Mouse (Mus musculus): ENCODE measurements around the gene Mecp2. TPM values are rescaled to one million over a fixed set of nuclear protein-coding genes. Genes with fewer than 3 reads are reported as not detected.
"Not testable (repeated sequence)": the region's sequence is repeated elsewhere in the genome, so short reads cannot be mapped to it uniquely, and the experiment has no call there.

Gene Mecp2
- polyA plus RNA-seq (2015; fragmentation: Nextera tagmentation; extraction: Ambion mirVana), result 7.9 and 8.5 TPM in 2 replicates

GRCm38 (mm10) chrX:74135263-74135662, at the start of gene Mecp2:
Mecp2 (minus strand) TSS chrX:74135363.
- H3K27ac ChIP-seq (ENCODE audit: low read depth, low read length); ATAC-seq; H3K4me1 ChIP-seq (replicated peaks; ENCODE audit: control insufficient read depth, insufficient read depth, low read length); H3K9ac ChIP-seq (ENCODE audit: low read depth, low read length); H3K27me3 ChIP-seq (replicated peaks; ENCODE audit: control insufficient read depth, insufficient read depth, low read length); H3K4me2 ChIP-seq (replicated peaks; ENCODE audit: low read depth); H3K36me3 ChIP-seq (ENCODE audit: control insufficient read depth, insufficient read depth); H3K9me3 ChIP-seq (ENCODE audit: control insufficient read depth); H3K4me3 ChIP-seq (ENCODE audit: low read depth, low read length): not testable (repeated sequence)
- WGBS, result 23% methylated on average over 1 of the region's 1 CpGs

GRCm38 (mm10) chrX:74176959-74177358, 41.8 kb upstream of the Mecp2 start, which contains the start of gene Tktl1:
Tktl1 (plus strand) TSS chrX:74177259.
- H3K9me3 ChIP-seq (ENCODE audit: control insufficient read depth), result no peaks in the 10 kb centered on the region
- 89% methylated on average over 17 of the region's 17 CpGs for WGBS

GRCm38 (mm10) chrX:74167738-74168137, 32.6 kb upstream of the Mecp2 start, which contains the start of gene Tex28:
Tex28 (minus strand) TSS chrX:74167838.
- no peak for ATAC-seq

More at GRCm38 (mm10) chrX:74176959-74177358, 41.8 kb upstream of the Mecp2 start, which contains the start of gene Tktl1:
- Histone ChIP-seq H3K9ac (ENCODE audit: low read depth, low read length) (no peak within 1 kb of the TSS), H3K27me3 (replicated peaks; ENCODE audit: control insufficient read depth, insufficient read depth, low read length) (no peaks in the 10 kb centered on the region), H3K4me3 (ENCODE audit: low read depth, low read length) (no peak within 1 kb of the TSS), H3K4me1 (replicated peaks; ENCODE audit: control insufficient read depth, insufficient read depth, low read length) (no peaks in the 10 kb centered on the region), H3K36me3 (ENCODE audit: control insufficient read depth, insufficient read depth) (no peaks in the 10 kb centered on the region), H3K4me2 (replicated peaks; ENCODE audit: low read depth) (no peak within 1 kb of the TSS), H3K27ac (ENCODE audit: low read depth, low read length) (no peak within 1 kb of the TSS)
- ATAC-seq, result no peak
- TF ChIP-seq CTCF (IDR thresholded peaks at IDR 0.05; ENCODE audit: low read depth), result no peak

GRCm38 (mm10) chrX:74127164-74127563, 8.0 kb downstream of the Mecp2 start, which contains the start of gene Opn1mw:
Opn1mw (plus strand) TSS chrX:74127464.
- no peaks in the 10 kb centered on the region for H3K9me3 ChIP-seq (ENCODE audit: control insufficient read depth)
- no peaks in the 10 kb centered on the region for H3K36me3 ChIP-seq (ENCODE audit: control insufficient read depth, insufficient read depth)
- H3K9ac ChIP-seq (ENCODE audit: low read depth, low read length), result no peak within 1 kb of the TSS
- no peaks in the 10 kb centered on the region for H3K4me1 ChIP-seq (replicated peaks; ENCODE audit: control insufficient read depth, insufficient read depth, low read length)
- no peak for ATAC-seq
- TF ChIP-seq CTCF (IDR thresholded peaks at IDR 0.05; ENCODE audit: low read depth), result no peak
- no peak within 1 kb of the TSS for H3K4me2 ChIP-seq (replicated peaks; ENCODE audit: low read depth)
- no peak within 1 kb of the TSS for H3K27ac ChIP-seq (ENCODE audit: low read depth, low read length)
- no peak within 1 kb of the TSS for H3K4me3 ChIP-seq (ENCODE audit: low read depth, low read length)
- no peaks in the 10 kb centered on the region for H3K27me3 ChIP-seq (replicated peaks; ENCODE audit: control insufficient read depth, insufficient read depth, low read length)

More at GRCm38 (mm10) chrX:74167738-74168137, 32.6 kb upstream of the Mecp2 start, which contains the start of gene Tex28:
- no peaks in the 10 kb centered on the region for H3K4me1 ChIP-seq (replicated peaks; ENCODE audit: control insufficient read depth, insufficient read depth, low read length)
- H3K27me3 ChIP-seq (replicated peaks; ENCODE audit: control insufficient read depth, insufficient read depth, low read length), result no peaks in the 10 kb centered on the region
- 84% methylated on average over 1 of the region's 1 CpGs for WGBS
- H3K9ac ChIP-seq (ENCODE audit: low read depth, low read length), result no peak within 1 kb of the TSS
- no peak within 1 kb of the TSS for H3K4me2 ChIP-seq (replicated peaks; ENCODE audit: low read depth)
- no peak within 1 kb of the TSS for H3K4me3 ChIP-seq (ENCODE audit: low read depth, low read length)
- TF ChIP-seq CTCF (IDR thresholded peaks at IDR 0.05; ENCODE audit: low read depth), result no peak
- no peak within 1 kb of the TSS for H3K27ac ChIP-seq (ENCODE audit: low read depth, low read length)
- no peaks in the 10 kb centered on the region for H3K9me3 ChIP-seq (ENCODE audit: control insufficient read depth)
- H3K36me3 ChIP-seq (ENCODE audit: control insufficient read depth, insufficient read depth), result no peaks in the 10 kb centered on the region

GRCm38 (mm10) chrX:74124975-74125374, 10.2 kb downstream of the Mecp2 start:
- 47% methylated on average over 2 of the region's 2 CpGs for WGBS
- H3K4me1 ChIP-seq (replicated peaks; ENCODE audit: control insufficient read depth, insufficient read depth, low read length), result no peaks in the 10 kb centered on the region
- H3K36me3 ChIP-seq (ENCODE audit: control insufficient read depth, insufficient read depth), result no peaks in the 10 kb centered on the region
- no peak overlapping the region for H3K4me2 ChIP-seq (replicated peaks; ENCODE audit: low read depth)
- H3K27me3 ChIP-seq (replicated peaks; ENCODE audit: control insufficient read depth, insufficient read depth, low read length), result no peaks in the 10 kb centered on the region
- ATAC-seq, result no peak
- no peak overlapping the region for H3K9ac ChIP-seq (ENCODE audit: low read depth, low read length)
- H3K27ac ChIP-seq (ENCODE audit: low read depth, low read length), result no peak overlapping the region
- TF ChIP-seq CTCF (IDR thresholded peaks at IDR 0.05; ENCODE audit: low read depth), result peak; percentile 49
- no peak overlapping the region for H3K4me3 ChIP-seq (ENCODE audit: low read depth, low read length)
- H3K9me3 ChIP-seq (ENCODE audit: control insufficient read depth), result no peaks in the 10 kb centered on the region

GRCm38 (mm10) chrX:74115511-74115910, 19.7 kb downstream of the Mecp2 start:
- H3K9me3 ChIP-seq (ENCODE audit: control insufficient read depth), result no peaks in the 10 kb centered on the region
- peak; percentile 82 for ATAC-seq
- no peaks in the 10 kb centered on the region for H3K27me3 ChIP-seq (replicated peaks; ENCODE audit: control insufficient read depth, insufficient read depth, low read length)
- H3K27ac ChIP-seq (ENCODE audit: low read depth, low read length), result no peak overlapping the region
- 20% methylated on average over 10 of the region's 10 CpGs for WGBS
- peak overlapping the region; percentile 43 for H3K4me2 ChIP-seq (replicated peaks; ENCODE audit: low read depth)
- no peak overlapping the region for H3K4me3 ChIP-seq (ENCODE audit: low read depth, low read length)
- H3K36me3 ChIP-seq (ENCODE audit: control insufficient read depth, insufficient read depth), result no peaks in the 10 kb centered on the region
- peak; percentile 76 for TF ChIP-seq CTCF (IDR thresholded peaks at IDR 0.05; ENCODE audit: low read depth)
- H3K4me1 ChIP-seq (replicated peaks; ENCODE audit: control insufficient read depth, insufficient read depth, low read length), result no peaks in the 10 kb centered on the region
- H3K9ac ChIP-seq (ENCODE audit: low read depth, low read length), result no peak overlapping the region

- H3K4me1 ChIP-seq (replicated peaks; ENCODE audit: control insufficient read depth, insufficient read depth, low read length), result no peaks in the 10 kb centered on the region
- no peaks in the 10 kb centered on the region for H3K9me3 ChIP-seq (ENCODE audit: control insufficient read depth)
- H3K4me2 ChIP-seq (replicated peaks; ENCODE audit: low read depth), result no peak overlapping the region
- H3K27me3 ChIP-seq (replicated peaks; ENCODE audit: control insufficient read depth, insufficient read depth, low read length), result no peaks in the 10 kb centered on the region
- H3K9ac ChIP-seq (ENCODE audit: low read depth, low read length), result no peak overlapping the region
- no peak for ATAC-seq
- H3K36me3 ChIP-seq (ENCODE audit: control insufficient read depth, insufficient read depth), result no peaks in the 10 kb centered on the region
- no peak overlapping the region for H3K27ac ChIP-seq (ENCODE audit: low read depth, low read length)
- no peak for TF ChIP-seq CTCF (IDR thresholded peaks at IDR 0.05; ENCODE audit: low read depth)
- H3K4me3 ChIP-seq (ENCODE audit: low read depth, low read length), result no peak overlapping the region
Measured at GRCm38 (mm10) chrX:74114036-74114435, 21.1 kb downstream of the Mecp2 start.

All from intestine, postnatal 0 days (tissue).